Mouse (Mus musculus) C2C12 (cell line): ENCODE results near the gene Col23a1. TPM values are rescaled to one million over a fixed set of nuclear protein-coding genes. Genes with fewer than 3 reads are reported as not detected.
A peak's percentile ranks its signal among the peaks of the same experiment; 100 is the strongest.

ENCODE experiments used
- H3K27me3 ChIP-seq: one replicate; pipeline ENCODE4 v1.6.1; 2011; ENCODE audit not compliant: control insufficient read depth, insufficient read depth, insufficient read length
- H3K36me3 ChIP-seq: one replicate; pipeline ENCODE4 v1.6.1; 2011; ENCODE audit not compliant: control insufficient read depth, insufficient read depth
- H3K4me3 ChIP-seq: one replicate; pipeline ENCODE4 v1.5.1; 2011; ENCODE audit warnings: mild to moderate bottlenecking, control low read depth; ENCODE audit not compliant: poor library complexity, insufficient read depth, severe bottlenecking
- H3K79me2 ChIP-seq: one replicate; pipeline ENCODE4 v1.6.1; 2011; ENCODE audit not compliant: control insufficient read depth, insufficient read depth
- H3K79me3 ChIP-seq: one replicate; pipeline ENCODE4 v1.6.1; 2011; ENCODE audit warnings: low read depth, control low read depth
- H3ac ChIP-seq: one replicate; pipeline ENCODE3; 2011; ENCODE audit warnings: low read depth; ENCODE audit not compliant: control insufficient read depth, insufficient read length
- CEBPB ChIP-seq: IDR thresholded peaks from one replicate; pipeline ENCODE4 v1.6.1; 2011; ENCODE audit warnings: low read depth, mild to moderate bottlenecking, control low read depth, moderate library complexity
- CTCF ChIP-seq: IDR thresholded peaks from one replicate; pipeline ENCODE4 v1.5.1; 2011; ENCODE audit not compliant: control insufficient read depth, insufficient read depth, insufficient read length
- FOSL1 ChIP-seq: IDR thresholded peaks from one replicate; pipeline ENCODE4 v1.8.0; 2011; ENCODE audit warnings: mild to moderate bottlenecking, low read length; ENCODE audit not compliant: poor library complexity, insufficient read depth, severe bottlenecking
- MAX ChIP-seq: IDR thresholded peaks from one replicate; pipeline ENCODE4 v1.6.1; 2011; ENCODE audit warnings: mild to moderate bottlenecking, control low read depth
- MYOD1 ChIP-seq: IDR thresholded peaks from one replicate; pipeline ENCODE4 v1.6.1; 2011; ENCODE audit warnings: low read depth; ENCODE audit not compliant: control insufficient read depth, insufficient read length
- MYOG ChIP-seq: IDR thresholded peaks from one replicate; pipeline ENCODE4 v1.6.1; 2011; ENCODE audit not compliant: control insufficient read depth, insufficient read length; ENCODE audit errors: extremely low read depth
- USF1 ChIP-seq: IDR thresholded peaks from one replicate; pipeline ENCODE4 v1.6.1; 2011; ENCODE audit warnings: low read depth, mild to moderate bottlenecking, control low read depth, moderate library complexity
- polyA plus RNA-seq: library from polyadenylated mRNA; unstranded; fragments of >200 nt; fragmentation: generic; extraction: Trizol; gene quantifications from one replicate; pipeline ENCODE4 v1.2.1, GENCODE M21; 2012; ENCODE audit warnings: missing spikeins

Gene Col23a1
- polyA plus RNA-seq, 1 experiment, result 0.43 TPM

- Histone ChIP-seq H3K79me3 (no peaks in the 10 kb centered on the region), H3K36me3 (no peaks in the 10 kb centered on the region), H3K27me3 (peaks cover 8% of the 10 kb centered on the region), H3K4me3 (no peak overlapping the region), H3ac (no peak overlapping the region), H3K79me2 (no peaks in the 10 kb centered on the region)
- TF ChIP-seq FOSL1 (no peak), CTCF (peak; percentile 11)
Observed at GRCm38 (mm10) chr11:51534314-51534713, 244.6 kb downstream of the Col23a1 start.

- no peak for TF ChIP-seq CEBPB
- no peak for TF ChIP-seq MYOD1
- no peak for TF ChIP-seq MAX
- no peak for TF ChIP-seq MYOG
- no peak for TF ChIP-seq CTCF
- TF ChIP-seq FOSL1, result no peak
- no peak for TF ChIP-seq USF1
- Histone ChIP-seq H3K4me3 (no peak overlapping the region), H3K79me2 (no peaks in the 10 kb centered on the region), H3K27me3 (peaks cover 8% of the 10 kb centered on the region), H3K36me3 (no peaks in the 10 kb centered on the region), H3K79me3 (no peaks in the 10 kb centered on the region), H3ac (no peak overlapping the region)
Observed at GRCm38 (mm10) chr11:51538388-51538787, 248.7 kb downstream of the Col23a1 start.

- Histone ChIP-seq H3K79me3 (no peaks in the 10 kb centered on the region), H3K27me3 (peaks cover 8% of the 10 kb centered on the region), H3K36me3 (no peaks in the 10 kb centered on the region), H3ac (no peak overlapping the region), H3K4me3 (no peak overlapping the region), H3K79me2 (no peaks in the 10 kb centered on the region)
- no peak for TF ChIP-seq FOSL1
Observed at GRCm38 (mm10) chr11:51538919-51539758, 249.4 kb downstream of the Col23a1 start.

- no peaks in the 10 kb centered on the region for H3K79me2 ChIP-seq
- H3K4me3 ChIP-seq, result no peak overlapping the region
- no peaks in the 10 kb centered on the region for H3K36me3 ChIP-seq
- no peaks in the 10 kb centered on the region for H3K79me3 ChIP-seq
- no peak overlapping the region for H3ac ChIP-seq
- H3K27me3 ChIP-seq, result peaks cover 8% of the 10 kb centered on the region
- peak; percentile 72 for TF ChIP-seq CTCF
- no peak for TF ChIP-seq USF1
Observed at GRCm38 (mm10) chr11:51539759-51540282, 250.1 kb downstream of the Col23a1 start.

- H3ac ChIP-seq, result no peak overlapping the region
- no peaks in the 10 kb centered on the region for H3K36me3 ChIP-seq
- H3K79me3 ChIP-seq, result no peaks in the 10 kb centered on the region
- TF ChIP-seq USF1 (no peak), CEBPB (no peak), FOSL1 (no peak), CTCF (no peak), MAX (no peak), MYOD1 (no peak), MYOG (no peak)
- no peaks in the 10 kb centered on the region for H3K79me2 ChIP-seq
- no peak overlapping the region for H3K4me3 ChIP-seq
- H3K27me3 ChIP-seq, result peaks cover 8% of the 10 kb centered on the region
Observed at GRCm38 (mm10) chr11:51542424-51542823, 252.7 kb downstream of the Col23a1 start.

- Histone ChIP-seq H3K36me3 (no peaks in the 10 kb centered on the region), H3K4me3 (no peak overlapping the region), H3K27me3 (peaks cover 19% of the 10 kb centered on the region), H3ac (no peak overlapping the region), H3K79me3 (no peaks in the 10 kb centered on the region), H3K79me2 (no peaks in the 10 kb centered on the region)
- no peak for TF ChIP-seq CEBPB
- no peak for TF ChIP-seq USF1
- no peak for TF ChIP-seq MYOD1
- no peak for TF ChIP-seq FOSL1
- TF ChIP-seq CTCF, result no peak
- no peak for TF ChIP-seq MAX
- no peak for TF ChIP-seq MYOG
Observed at GRCm38 (mm10) chr11:51543487-51544050, 253.8 kb downstream of the Col23a1 start.
